Mouse (Mus musculus): ENCODE measurements at regions not wholly inside any gene's neighbourhood (a gene's known extent, or its start where the extent isn't known, plus 50 kb on each side); places are given as distances from the start of the nearest gene placed in this dataset.
A peak's percentile ranks its signal among the peaks of the same experiment; 100 is the strongest.

DNA sequence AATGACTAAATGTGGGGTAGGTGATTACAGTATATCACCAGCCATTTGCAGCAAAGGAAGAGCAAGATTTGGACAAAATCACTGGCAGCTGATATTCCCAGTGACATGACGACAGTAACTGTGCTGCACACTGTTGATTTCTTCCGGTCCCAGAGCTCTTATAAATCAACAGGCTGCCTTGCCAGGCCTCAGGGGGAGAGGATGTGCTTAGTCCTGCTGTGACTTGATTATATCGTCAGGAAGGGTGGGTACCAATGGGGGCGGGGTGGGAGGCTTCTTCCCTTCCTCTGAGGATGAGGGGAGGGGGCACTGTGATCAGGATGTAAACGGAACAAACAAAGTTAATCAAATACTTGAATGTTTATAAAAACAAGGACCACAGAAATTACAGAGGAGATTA lies 110.9 kb upstream of the Kctd3 start:
- TF ChIP-seq CTCF (IDR thresholded peaks at IDR 0.05) (no peak), EP300 (IDR thresholded peaks at IDR 0.05; ENCODE audit: insufficient read depth, low read depth, low read length) (peak; percentile 70; the same call in 1 of the 2 replicates), POLR2A (IDR thresholded peaks at IDR 0.05; ENCODE audit: insufficient read depth, low read depth, low read length) (no peak)
